Mouse (Mus musculus): ENCODE data around the gene Fam173b.

Gene Fam173b

GRCm38 (mm10) chr15:31586519-31586918 lies 15.1 kb upstream of the Fam173b start:
- peak; percentile 91 for DNase-seq (ENCODE audit: low read depth, low spot score)

GRCm38 (mm10) chr15:31587789-31588188 lies 13.9 kb upstream of the Fam173b start:
- DNase-seq (ENCODE audit: low read depth, low spot score) = no peak

DNA sequence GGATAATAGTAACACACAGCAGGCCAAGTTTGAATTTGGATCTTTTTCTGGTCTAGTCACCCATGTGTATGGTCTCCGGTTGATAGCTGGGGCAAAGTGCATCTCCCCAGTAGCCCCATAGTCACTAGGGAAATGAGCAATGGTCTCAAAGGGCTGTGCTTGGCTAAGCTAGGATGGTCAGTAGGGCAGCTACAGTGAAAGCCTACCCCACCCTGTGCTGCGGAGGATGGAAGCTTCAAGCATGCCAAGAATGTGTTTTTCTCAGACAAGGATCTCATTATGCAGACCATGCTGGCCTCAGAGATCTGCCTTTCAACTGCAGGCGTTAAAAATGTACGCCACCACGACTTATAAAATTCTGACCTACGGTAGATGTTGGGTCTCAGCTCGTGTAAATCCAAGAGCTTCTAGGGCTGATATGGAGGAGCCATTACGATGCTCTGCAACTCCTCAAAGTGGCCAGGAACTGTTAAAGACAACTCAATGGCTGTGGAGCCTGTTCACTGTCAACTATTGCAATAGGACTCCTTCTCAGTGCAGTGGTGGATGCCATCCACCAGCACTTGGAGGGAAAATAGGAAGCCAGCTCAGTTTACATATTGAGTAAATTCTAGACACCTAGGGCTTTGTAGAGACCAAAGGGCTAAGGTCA lies 12.5 kb upstream of the Fam173b start:
- no peak for DNase-seq (ENCODE audit: low read depth, low spot score)

GRCm38 (mm10) chr15:31590176-31590575 lies 11.5 kb upstream of the Fam173b start:
- no peak for DNase-seq (ENCODE audit: low read depth, low spot score)

GRCm38 (mm10) chr15:31592531-31592930 lies 9.1 kb upstream of the Fam173b start:
- DNase-seq (ENCODE audit: low read depth, low spot score) = no peak

GRCm38 (mm10) chr15:31594260-31594659 lies 7.4 kb upstream of the Fam173b start:
- DNase-seq (ENCODE audit: low read depth, low spot score) = peak; percentile 51

DNA sequence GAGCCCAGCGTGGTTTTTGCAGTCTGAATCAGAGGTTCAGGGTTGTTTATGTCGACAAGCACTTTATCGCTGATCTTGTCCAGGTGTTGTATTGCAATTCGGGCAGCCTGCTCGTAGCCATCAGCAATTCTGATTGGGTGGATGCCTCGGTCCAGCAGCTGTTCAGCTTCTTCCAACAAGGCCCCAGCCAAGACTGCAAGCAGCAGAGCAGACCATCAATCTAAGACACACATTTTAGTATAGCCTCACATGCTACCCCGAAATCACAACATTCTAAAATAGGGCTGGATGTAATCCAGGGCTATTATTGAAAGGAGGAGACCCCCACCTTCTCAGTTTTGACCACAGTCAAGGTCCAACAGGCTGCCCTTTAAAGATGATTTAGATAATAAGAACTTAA lies 6.0 kb upstream of the Fam173b start:
- no peak for DNase-seq (ENCODE audit: low read depth, low spot score)

DNA sequence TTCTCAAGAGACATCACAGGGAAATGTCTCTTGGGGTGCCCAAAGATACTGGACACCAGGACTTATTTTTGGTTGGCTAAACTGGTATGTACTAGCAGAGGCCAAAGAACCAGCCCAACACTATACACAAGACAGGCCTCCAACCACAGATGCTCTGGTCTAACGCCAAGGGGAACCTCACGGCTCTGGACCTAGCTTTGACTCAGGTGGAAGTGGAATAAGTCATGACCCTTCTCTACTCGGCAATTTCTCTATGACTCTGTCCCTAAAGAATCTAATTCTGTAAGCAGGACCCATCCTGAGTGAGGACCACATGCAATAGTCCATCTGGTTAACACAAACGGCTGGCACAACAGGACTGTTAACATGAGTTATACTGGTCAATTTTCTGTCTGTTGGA lies 1.8 kb upstream of the Fam173b start:
- no peak for DNase-seq (ENCODE audit: low read depth, low spot score)

GRCm38 (mm10) chr15:31601279-31601645 lies 390 bp upstream of the Fam173b start:
- DNase-seq (ENCODE audit: low read depth, low spot score) = no peak

- peak; percentile 88 for DNase-seq (ENCODE audit: low read depth, low spot score)
Observed at GRCm38 (mm10) chr15:31602426-31602825, 774 bp downstream of the Fam173b start.

GRCm38 (mm10) chr15:31603113-31603512 lies 1.5 kb downstream of the Fam173b start:
- no peak for DNase-seq (ENCODE audit: low read depth, low spot score)

- no peak for DNase-seq (ENCODE audit: low read depth, low spot score)
Observed at GRCm38 (mm10) chr15:31606821-31607220, 5.2 kb downstream of the Fam173b start.

DNA sequence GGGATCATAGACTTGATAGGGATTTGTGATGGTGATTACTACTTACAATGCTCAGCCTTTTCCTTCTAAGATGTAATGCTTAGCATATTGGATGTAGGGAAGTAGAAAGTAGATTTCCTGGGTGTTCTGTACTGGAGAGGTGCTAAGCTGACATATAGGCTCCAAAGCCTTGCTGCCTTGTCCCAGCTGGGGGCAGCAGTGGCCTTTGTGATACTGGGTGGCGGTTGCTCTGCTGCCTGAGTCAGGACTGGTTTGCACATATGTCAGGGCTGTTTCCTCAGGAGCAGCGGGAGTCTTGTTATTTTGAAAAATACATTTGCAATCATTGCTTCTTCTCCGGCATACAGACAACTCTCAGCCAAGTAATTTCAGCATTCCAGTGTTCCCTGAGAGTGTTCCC lies 9.4 kb downstream of the Fam173b start:
- DNase-seq (ENCODE audit: low read depth, low spot score) = peak; percentile 50

DNA sequence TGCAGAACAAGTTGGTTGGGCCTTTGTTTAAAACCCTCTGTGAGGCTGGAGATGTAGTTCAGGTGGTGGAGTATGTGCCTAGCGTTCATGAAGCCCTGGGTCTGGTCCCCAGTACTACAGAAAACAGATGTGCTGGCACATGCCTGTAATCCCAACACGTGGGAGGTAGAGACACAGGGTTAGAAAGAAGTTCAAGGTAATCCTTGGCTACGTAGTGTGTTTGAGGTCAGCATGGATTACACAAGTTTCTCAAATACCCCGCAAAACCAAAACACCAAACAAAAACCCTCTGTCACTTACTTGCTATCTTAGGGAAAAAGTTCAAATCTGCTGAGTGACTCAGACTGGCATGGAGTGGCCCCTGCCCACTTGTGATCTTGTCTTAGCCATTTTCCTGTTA lies 10.3 kb downstream of the Fam173b start:
- no peak for DNase-seq (ENCODE audit: low read depth, low spot score)

GRCm38 (mm10) chr15:31613826-31614453 lies 12.3 kb downstream of the Fam173b start:
- DNase-seq (ENCODE audit: low read depth, low spot score) = no peak

GRCm38 (mm10) chr15:31614666-31615065 lies 13.0 kb downstream of the Fam173b start:
- no peak for DNase-seq (ENCODE audit: low read depth, low spot score)

GRCm38 (mm10) chr15:31617261-31617660 lies 15.6 kb downstream of the Fam173b start:
- DNase-seq (ENCODE audit: low read depth, low spot score) = no peak

GRCm38 (mm10) chr15:31619521-31619920 lies 17.9 kb downstream of the Fam173b start:
- DNase-seq (ENCODE audit: low read depth, low spot score) = peak; percentile 32

DNA sequence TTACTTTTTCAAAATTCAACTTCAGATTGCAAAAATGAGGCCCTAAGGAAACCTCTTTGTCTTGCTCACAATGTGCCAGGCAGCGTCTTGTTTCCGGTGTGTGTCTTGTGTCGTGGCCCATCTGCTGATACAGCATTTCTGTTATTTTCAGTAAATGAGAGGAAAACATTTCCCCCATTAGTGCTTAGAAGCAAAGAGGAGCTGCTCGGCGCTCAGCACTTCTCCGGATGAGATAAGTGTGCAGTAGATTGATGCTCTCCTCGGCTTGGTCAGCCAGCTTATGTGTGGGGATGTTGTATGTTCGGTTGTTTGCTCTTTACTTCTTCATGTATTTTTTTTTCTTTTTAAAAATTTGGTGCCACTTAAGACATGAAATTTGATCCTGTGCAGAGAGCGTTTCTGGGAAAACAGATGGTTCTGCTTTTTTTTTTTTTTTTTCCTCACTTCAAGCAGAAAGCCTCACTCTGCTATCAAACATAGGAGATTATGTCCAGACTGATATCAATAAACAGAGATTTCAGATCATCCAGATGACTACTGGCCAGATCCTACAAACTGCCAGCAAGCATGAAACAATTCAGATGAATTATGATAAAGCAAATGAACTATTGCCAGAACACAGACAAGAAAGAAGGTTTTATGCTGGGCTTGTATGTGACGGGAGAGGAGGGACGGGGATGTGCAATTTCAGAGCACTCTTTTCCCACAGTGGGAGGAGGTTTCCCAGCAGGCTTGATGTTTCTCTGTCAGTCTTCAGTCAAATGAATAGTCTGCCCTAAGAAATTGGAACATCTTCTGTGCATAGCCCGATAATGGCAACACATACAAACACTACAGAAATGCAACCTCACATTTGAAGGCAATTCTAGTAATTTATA lies 25.9 kb downstream of the Fam173b start:
- DNase-seq (ENCODE audit: low read depth, low spot score) = peak; percentile 18

DNA sequence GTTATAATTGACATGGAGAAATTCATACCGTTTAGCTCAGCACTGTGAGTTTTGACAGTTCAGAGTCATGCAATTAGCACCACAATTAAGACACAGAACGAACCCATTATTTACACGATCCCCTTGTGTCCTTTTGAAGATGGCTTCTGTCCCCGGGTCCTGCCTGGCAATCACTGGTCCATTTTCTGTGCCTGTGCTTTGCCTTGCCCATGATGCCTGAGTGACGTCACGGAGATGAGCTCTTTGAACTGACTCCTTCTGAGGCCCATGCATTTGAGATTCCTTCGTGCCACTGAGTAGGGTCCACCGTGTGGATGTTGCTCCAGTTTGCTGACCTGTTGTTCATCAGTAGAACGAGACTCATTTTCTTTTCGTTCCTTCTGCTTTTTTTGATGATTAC lies 26.5 kb downstream of the Fam173b start:
- DNase-seq (ENCODE audit: low read depth, low spot score) = no peak

DNA sequence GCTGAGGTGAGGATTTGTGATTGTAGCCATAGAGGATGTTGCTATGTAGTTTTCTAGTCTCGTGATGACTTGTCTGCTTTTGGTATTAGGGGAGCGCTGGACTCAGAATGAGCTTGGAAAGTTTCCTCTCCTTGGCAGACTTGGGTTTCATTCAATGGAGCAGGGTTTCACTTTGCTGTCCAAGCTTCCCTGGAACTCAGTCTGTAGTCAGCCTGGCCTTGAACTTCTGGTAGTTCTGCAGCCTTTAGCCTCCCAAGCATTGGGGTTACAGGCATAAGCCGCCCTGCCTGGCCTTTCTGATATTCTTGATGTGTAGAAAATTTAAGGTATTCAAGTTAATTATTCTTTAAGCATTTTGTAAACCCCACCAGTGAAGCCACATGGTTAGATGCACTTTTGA lies 27.9 kb downstream of the Fam173b start:
- no peak for DNase-seq (ENCODE audit: low read depth, low spot score)

GRCm38 (mm10) chr15:31631396-31631858 lies 29.8 kb downstream of the Fam173b start:
- DNase-seq (ENCODE audit: low read depth, low spot score) = no peak

DNA sequence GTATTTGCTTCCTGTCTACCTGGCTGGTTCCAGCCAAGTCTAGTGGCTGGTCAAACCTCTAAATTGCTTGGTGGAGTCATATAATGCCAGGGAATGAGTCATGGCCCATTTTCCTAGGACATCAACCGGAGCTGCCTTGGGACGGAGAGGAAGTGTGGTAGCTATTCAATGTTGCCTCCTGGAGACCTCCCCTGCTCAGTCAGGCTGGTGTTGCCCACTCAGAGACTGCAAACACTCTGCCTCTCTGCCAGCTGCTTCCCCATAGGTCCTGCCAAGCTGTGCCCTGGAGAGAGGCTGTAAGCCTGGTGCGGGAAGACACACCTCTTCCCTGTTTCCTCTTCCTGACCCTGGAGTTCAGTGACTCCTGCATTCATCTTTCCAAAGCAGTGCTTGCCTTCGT lies 30.8 kb downstream of the Fam173b start:
- no peak for DNase-seq (ENCODE audit: low read depth, low spot score)

All from brain, adult 2 months (tissue).